Mouse (Mus musculus) intestine, postnatal 0 days (tissue): ENCODE data around the gene Olfr802. TPM values are rescaled to one million over a fixed set of nuclear protein-coding genes. Genes with fewer than 3 reads are reported as not detected.

Experiments used
- ATAC-seq: fragments of 200-750 bp; cut with Nextera tagmentation; 2 replicates; pipeline ENCODE4 v1.8.0; 2017; ENCODE audit warnings: mild to moderate bottlenecking, moderate TSS enrichment, moderate library complexity
- H3K27ac ChIP-seq: fragments of 300-500 bp; sonication (generic); 2 replicates; pipeline ENCODE4 v1.5.1; 2014; ENCODE audit warnings: mild to moderate bottlenecking, low read depth, low read length, moderate library complexity
- H3K27me3 ChIP-seq: fragments of 300-500 bp; sonication (generic); replicated peaks from 2 replicates; pipeline ENCODE4 v1.6.1; 2014; ENCODE audit warnings: low read length, mixed read lengths; ENCODE audit not compliant: control insufficient read depth, insufficient read depth
- H3K36me3 ChIP-seq: fragments of 300-500 bp; sonication (generic); 2 replicates; pipeline ENCODE4 v1.6.1; 2014; ENCODE audit warnings: mild to moderate bottlenecking, moderate library complexity; ENCODE audit not compliant: control insufficient read depth, insufficient read depth
- H3K4me1 ChIP-seq: fragments of 300-500 bp; sonication (generic); replicated peaks from 2 replicates; pipeline ENCODE4 v1.6.1; 2014; ENCODE audit warnings: antibody characterized with exemption, low read length, mixed read lengths; ENCODE audit not compliant: control insufficient read depth, insufficient read depth
- H3K4me2 ChIP-seq: fragments of 300-500 bp; sonication (generic); replicated peaks from 2 replicates; pipeline ENCODE4 v1.6.1; 2014; ENCODE audit warnings: low read depth, mild to moderate bottlenecking, moderate library complexity
- H3K4me3 ChIP-seq: fragments of 300-500 bp; sonication (generic); 2 replicates; pipeline ENCODE4 v1.5.1; 2014; ENCODE audit warnings: low read depth, low read length
- H3K9ac ChIP-seq: fragments of 300-500 bp; sonication (generic); 2 replicates; pipeline ENCODE4 v1.6.1; 2014; ENCODE audit warnings: mild to moderate bottlenecking, low read depth, low read length
- H3K9me3 ChIP-seq: fragments of 300-500 bp; sonication (generic); 2 replicates; pipeline ENCODE4 v1.6.1; 2016; ENCODE audit warnings: mixed run types; ENCODE audit not compliant: control insufficient read depth
- CTCF ChIP-seq: sonication (generic); IDR thresholded peaks from 2 replicates; pipeline ENCODE4 v1.5.1; 2016; ENCODE audit warnings: low read depth, mild to moderate bottlenecking, control low read depth, antibody characterized with exemption, moderate library complexity
- WGBS: fragments of 180-500 bp; shearing (Covaris S2); extraction: QIAGEN DNeasy Blood & Tissue Kit; methylation state at CpG from one replicate; pipeline ENCODE4 v1.1.7; 2014; 5-methylcytosine and 5-hydroxymethylcytosine counted together
- microRNA-seq: library from miRNA; unstranded; fragments of <30 nt; microRNA quantifications from one replicate; pipeline ENCODE4, GENCODE M21; 2016
- polyA plus RNA-seq: library from polyadenylated mRNA; unstranded; fragments of >200 nt; fragmentation: Nextera tagmentation; extraction: Ambion mirVana; gene quantifications from 2 replicates; pipeline ENCODE4 v1.2.1, GENCODE M21; 2015

The Olfr802 gene
- polyA plus RNA-seq, 1 experiment from 2014 or later = not detected

GRCm38 (mm10) chr10:129637184-129637583 is 50.8 kb downstream of the Olfr802 start, which contains the start of gene Olfr799:
Olfr799 (plus strand) TSS chr10:129637484.
- Histone ChIP-seq H3K4me3 (no peak within 1 kb of the TSS), H3K27ac (no peak within 1 kb of the TSS), H3K4me1 (no peaks in the 10 kb centered on the region), H3K9ac (no peak within 1 kb of the TSS), H3K9me3 (no peaks in the 10 kb centered on the region), H3K4me2 (no peak within 1 kb of the TSS), H3K36me3 (no peaks in the 10 kb centered on the region), H3K27me3 (no peaks in the 10 kb centered on the region)
- no peak for ATAC-seq
- 27% methylated on average over 1 of the region's 1 CpGs for WGBS
- no peak for TF ChIP-seq CTCF

- no peak for ATAC-seq
- H3K9ac ChIP-seq = no peak within 1 kb of the TSS
- H3K9me3 ChIP-seq = no peaks in the 10 kb centered on the region
- H3K4me2 ChIP-seq = no peak within 1 kb of the TSS
- H3K4me1 ChIP-seq = no peaks in the 10 kb centered on the region
- H3K4me3 ChIP-seq = no peak within 1 kb of the TSS
- 76% methylated on average over 1 of the region's 1 CpGs for WGBS
- H3K27me3 ChIP-seq = no peaks in the 10 kb centered on the region
- TF ChIP-seq CTCF = no peak
- H3K36me3 ChIP-seq = no peaks in the 10 kb centered on the region
- no peak within 1 kb of the TSS for H3K27ac ChIP-seq
Measured at GRCm38 (mm10) chr10:129627834-129628233, 60.1 kb downstream of the Olfr802 start, which contains the start of gene Olfr798. Olfr798 (minus strand) TSS chr10:129627934.

Small RNA genes within 50 kb of the gene (microRNA-seq; reads per million reads assigned to microRNA genes)
- not detected for gene Gm24485

Other genes with a start within 250 kb of the Olfr802 start
- gene Olfr787, start 226.3 kb downstream of the Olfr802 start, polyA plus RNA-seq = not detected in 2 replicates
- gene Olfr788, start 217.2 kb downstream of the Olfr802 start, polyA plus RNA-seq = not detected in 2 replicates
- not detected in 2 replicates for gene Olfr789, start 203.4 kb downstream of the Olfr802 start, polyA plus RNA-seq
- gene Olfr790, start 189.7 kb downstream of the Olfr802 start, polyA plus RNA-seq = not detected in 2 replicates
- gene Olfr791, start 166.4 kb downstream of the Olfr802 start, polyA plus RNA-seq = not detected in 2 replicates
- not detected in 2 replicates for gene Olfr792, start 149.0 kb downstream of the Olfr802 start, polyA plus RNA-seq
- not detected in 2 replicates for gene Olfr794, start 120.5 kb downstream of the Olfr802 start, polyA plus RNA-seq
- not detected in 2 replicates for gene Olfr796, start 75.6 kb downstream of the Olfr802 start, polyA plus RNA-seq
- gene Olfr798, start 60.2 kb downstream of the Olfr802 start, polyA plus RNA-seq = not detected in 2 replicates
- gene Olfr799, start 50.7 kb downstream of the Olfr802 start, polyA plus RNA-seq = not detected in 2 replicates
- not detected in 2 replicates for gene Olfr800, start 30.5 kb downstream of the Olfr802 start, polyA plus RNA-seq
- gene Olfr801, start 14.3 kb downstream of the Olfr802 start, polyA plus RNA-seq = not detected in 2 replicates
- not detected in 2 replicates for gene Olfr803, start 6.1 kb upstream of the Olfr802 start, polyA plus RNA-seq
- not detected in 2 replicates for gene Olfr804, start 15.0 kb upstream of the Olfr802 start, polyA plus RNA-seq
- not detected in 2 replicates for gene Olfr805, start 41.2 kb upstream of the Olfr802 start, polyA plus RNA-seq
- not detected in 2 replicates for gene Olfr806, start 53.8 kb upstream of the Olfr802 start, polyA plus RNA-seq
- not detected in 2 replicates for gene Olfr807, start 69.6 kb upstream of the Olfr802 start, polyA plus RNA-seq
- not detected in 2 replicates for gene Olfr808, start 77.3 kb upstream of the Olfr802 start, polyA plus RNA-seq
- gene Olfr809, start 86.5 kb upstream of the Olfr802 start, polyA plus RNA-seq = not detected in 2 replicates
- gene Olfr810, start 106.7 kb upstream of the Olfr802 start, polyA plus RNA-seq = not detected in 2 replicates
- not detected in 2 replicates for gene Olfr811, start 116.2 kb upstream of the Olfr802 start, polyA plus RNA-seq
- gene Olfr812, start 157.9 kb upstream of the Olfr802 start, polyA plus RNA-seq = not detected in 2 replicates
- gene Olfr813, start 167.2 kb upstream of the Olfr802 start, polyA plus RNA-seq = not detected in 2 replicates
- not detected in 2 replicates for gene Olfr814, start 191.7 kb upstream of the Olfr802 start, polyA plus RNA-seq
- not detected in 2 replicates for gene Olfr815, start 217.7 kb upstream of the Olfr802 start, polyA plus RNA-seq
- gene Olfr816, start 227.4 kb upstream of the Olfr802 start, polyA plus RNA-seq = not detected in 2 replicates